Mouse (Mus musculus): Measurements from ENCODE around the gene Nploc4.
"Not testable (repeated sequence)": the region's sequence is repeated elsewhere in the genome, so short reads cannot be mapped to it uniquely, and the experiment has no call there.

The Nploc4 gene

GRCm38 (mm10) chr11:120377337-120377736 is 60.2 kb downstream of the Nploc4 start:
- no peak for DNase-seq

GRCm38 (mm10) chr11:120376302-120377160 is 61.0 kb downstream of the Nploc4 start:
- no peak for DNase-seq

DNA sequence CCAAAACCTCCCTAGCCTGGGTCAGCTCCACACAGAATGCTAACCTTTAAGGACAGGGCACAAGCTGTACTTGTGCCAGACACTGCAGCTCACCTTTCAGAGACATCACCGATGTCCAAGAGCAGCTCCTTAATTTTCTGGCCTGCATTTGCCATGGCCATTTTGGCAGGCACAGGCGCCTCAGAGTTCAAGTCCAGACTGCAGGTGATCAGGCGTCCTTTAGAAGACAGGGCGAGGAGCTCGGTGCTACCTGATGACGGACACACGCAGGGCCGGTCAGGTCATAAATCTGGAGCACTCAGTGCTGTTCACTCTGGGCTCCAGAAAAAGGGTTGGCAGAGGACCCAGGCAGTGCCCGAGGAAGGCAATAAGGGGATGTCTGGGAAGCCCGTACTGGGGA is 62.2 kb downstream of the Nploc4 start:
- no peak for DNase-seq

DNA sequence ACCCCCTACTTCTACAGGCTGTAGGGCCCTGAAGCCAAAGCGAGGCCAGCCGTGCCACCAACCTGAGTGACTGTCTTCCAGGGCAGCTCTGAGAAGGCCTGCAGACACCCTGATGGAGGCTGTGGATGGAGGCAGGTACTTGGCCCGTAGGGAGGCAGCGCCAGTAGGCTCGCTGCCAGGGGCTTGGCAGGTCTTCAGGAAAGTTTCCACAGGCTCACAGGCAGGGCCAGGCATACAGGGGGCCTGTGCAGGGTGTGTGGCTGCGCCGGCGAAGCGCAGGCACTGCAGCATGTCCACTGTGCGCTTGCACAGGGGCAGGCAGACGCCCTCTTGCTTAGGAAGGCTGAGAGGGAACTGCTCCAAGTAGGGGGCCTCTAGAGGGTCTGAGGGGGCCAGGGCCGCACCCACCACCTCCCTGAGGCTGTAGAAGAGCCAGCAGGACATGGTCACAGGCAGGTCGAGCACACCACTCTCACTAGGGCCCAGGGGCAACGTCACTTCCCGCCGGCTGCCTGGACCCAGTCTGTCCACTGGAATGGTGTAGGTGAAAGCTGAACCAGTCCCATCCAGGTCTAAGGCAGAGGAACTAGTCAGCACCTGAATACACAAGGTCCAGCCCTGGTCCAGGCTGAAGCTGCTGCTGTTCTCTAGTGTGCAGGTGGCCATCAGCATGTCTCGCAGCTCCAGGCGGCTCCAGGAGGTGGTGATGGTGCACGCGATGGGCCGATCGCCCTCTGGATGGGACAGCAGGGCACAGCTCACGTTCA is 63.5 kb downstream of the Nploc4 start:
- DNase-seq: no peak

DNA sequence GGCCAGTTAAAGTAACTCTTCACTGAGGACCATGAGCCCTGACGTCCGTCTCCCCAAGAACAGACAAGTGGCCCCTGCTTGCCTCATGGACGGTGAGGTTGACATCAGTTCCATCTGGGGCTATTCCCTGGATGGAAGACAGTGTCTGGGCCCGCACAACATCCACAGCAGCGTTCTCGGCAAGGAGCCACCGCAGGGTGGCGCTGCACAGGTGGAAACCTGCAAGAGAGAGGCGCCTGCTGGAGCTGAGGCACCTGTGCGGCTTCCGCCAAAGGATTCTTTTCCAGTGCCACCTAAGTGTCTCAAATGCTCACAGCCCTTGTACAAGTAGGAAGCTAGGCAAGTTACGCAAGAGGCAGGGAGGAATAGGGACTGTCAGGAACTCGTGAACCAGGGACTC is 64.5 kb downstream of the Nploc4 start:
- no peak for DNase-seq

GRCm38 (mm10) chr11:120369656-120370055 is 67.9 kb downstream of the Nploc4 start:
- DNase-seq: peak; percentile 60

DNA sequence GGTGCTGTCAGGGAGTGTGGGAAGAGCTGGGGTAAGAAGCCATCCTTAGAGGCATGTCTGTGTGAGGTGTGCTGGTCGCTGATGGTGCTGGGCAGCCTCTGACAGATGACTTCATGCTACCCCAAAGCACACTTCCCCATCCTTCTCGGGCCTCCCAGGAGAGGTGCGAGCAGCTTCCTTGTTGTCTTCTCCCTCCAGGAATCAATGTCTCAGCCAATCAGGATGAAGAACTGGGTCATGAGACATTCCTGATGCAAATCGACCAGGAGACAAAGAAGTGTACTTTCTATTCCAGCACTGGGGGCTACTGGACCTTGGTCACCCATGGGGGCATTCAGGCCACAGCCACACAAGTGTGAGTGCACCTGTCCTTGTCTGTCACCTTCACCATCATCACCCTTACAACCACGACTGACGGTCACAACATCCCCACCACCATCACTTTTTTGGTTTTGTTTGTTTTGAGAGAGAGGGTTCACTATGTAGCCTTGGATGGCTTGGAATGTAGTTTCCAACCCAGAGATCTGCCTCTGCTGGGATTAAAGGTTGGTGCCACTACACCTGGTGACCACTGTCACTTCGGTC is 71.0 kb downstream of the Nploc4 start:
- DNase-seq: no peak

GRCm38 (mm10) chr11:120362891-120363290 is 74.6 kb downstream of the Nploc4 start:
- no peak for DNase-seq

- DNase-seq: no peak
Measured at GRCm38 (mm10) chr11:120361295-120361694, 76.2 kb downstream of the Nploc4 start, which contains the start of gene Fscn2. Gene Fscn2, plus strand, starts transcription at chr11:120361534.

- DNase-seq: no peak
Measured at GRCm38 (mm10) chr11:120360755-120361154, 76.8 kb downstream of the Nploc4 start.

DNA sequence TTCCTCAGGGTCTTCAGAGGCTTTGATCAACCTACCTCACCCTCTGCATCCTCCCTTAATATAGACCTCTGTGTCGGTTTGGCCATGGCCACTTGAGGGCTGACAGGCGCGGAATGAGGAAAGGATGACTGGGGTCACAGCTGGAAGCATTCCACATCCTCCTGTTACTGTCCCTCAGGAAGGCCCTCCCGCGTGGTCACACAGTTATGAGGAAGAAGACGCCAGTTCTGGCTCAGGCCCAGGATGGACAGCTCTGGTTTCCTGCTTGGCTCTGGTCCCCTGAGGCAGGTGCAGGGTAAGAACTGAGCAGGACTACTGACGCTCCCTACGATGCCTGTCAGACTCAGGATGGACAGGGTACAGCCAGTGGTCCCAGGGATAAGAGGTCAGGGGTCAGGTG is 77.4 kb downstream of the Nploc4 start:
- DNase-seq: no peak

DNA sequence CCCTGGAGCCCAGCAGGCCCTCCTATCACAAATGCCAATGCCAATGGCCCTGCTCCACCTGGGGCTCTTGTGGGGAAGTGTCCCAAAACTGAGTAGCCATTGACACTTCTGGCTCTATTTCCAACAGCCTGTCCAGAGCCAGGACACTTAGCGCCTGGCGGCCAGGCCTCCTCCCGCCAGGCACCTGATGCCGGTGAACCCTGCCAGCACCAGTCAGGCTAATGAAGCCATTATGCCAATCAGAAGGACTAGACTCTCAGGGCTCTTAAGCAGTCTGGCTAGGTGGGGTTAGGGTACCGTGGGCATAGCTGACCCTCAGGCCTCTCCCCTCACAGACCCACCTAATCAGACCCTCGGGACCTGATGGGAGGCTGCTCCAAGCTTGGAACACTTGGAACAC is 78.1 kb downstream of the Nploc4 start:
- no peak for DNase-seq

DNA sequence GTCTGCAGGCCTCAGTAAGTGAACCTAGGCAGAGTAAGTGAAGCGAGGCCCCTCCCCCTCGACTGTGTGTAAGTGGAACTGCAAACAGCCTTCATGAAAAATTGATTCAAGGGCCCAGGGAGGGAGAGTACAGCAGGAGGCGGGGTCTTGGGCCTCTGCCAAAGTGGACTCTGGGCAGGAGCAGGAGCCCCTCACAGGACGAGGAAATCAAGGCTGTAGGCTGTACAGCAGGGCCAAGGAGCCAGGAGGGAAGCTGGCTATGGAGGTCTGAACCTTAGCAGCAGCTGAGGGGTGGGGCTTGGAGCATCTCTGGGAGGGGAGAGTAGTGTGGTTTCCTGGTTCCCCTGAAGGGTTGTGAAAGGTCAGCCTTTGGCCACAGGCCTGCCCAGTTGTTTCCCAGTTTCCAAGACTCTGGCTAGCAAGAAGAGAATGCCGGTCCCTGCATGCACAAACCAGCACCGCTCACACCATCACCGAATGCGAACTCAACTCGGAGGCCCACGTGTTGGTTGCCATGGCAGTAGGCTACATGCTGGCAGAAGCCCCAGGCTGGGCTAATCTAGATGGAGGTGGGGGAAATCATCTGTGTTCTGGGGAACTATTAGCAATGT is 79.6 kb downstream of the Nploc4 start:
- peak; percentile 92 for DNase-seq

- no peak for DNase-seq
Measured at GRCm38 (mm10) chr11:120356900-120357299, 80.6 kb downstream of the Nploc4 start.

DNA sequence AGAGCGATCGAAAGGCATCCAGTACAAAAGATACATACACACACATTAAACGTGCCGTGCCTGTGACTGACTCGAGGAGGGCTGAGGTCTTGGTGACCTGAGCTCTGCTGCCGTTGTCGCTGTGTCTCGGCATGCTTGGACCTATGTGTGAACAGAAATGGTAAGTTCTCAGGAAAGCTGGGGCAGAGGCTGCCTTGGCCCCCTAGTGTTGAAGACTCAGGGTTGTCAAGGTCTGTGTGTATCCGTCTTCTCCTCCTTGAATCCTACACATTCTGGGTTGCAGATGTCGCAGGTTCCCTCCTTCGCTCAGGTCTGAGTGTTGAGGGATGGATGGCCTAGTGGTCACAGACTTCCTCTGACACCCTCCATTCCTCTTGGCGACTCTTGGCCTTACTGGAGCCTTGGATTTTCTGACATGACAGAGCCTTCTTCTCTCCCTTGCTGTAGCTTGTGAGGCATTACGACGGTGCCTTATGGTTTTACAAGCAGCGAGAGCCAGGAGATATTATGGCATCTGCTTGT is 81.1 kb downstream of the Nploc4 start:
- DNase-seq: no peak

- DNase-seq: no peak
Measured at GRCm38 (mm10) chr11:120355277-120356039, 82.0 kb downstream of the Nploc4 start.

- DNase-seq: peak; percentile 4
Measured at GRCm38 (mm10) chr11:120354304-120355276, 82.9 kb downstream of the Nploc4 start.

GRCm38 (mm10) chr11:120353500-120354303 is 83.8 kb downstream of the Nploc4 start:
- DNase-seq: peak; percentile 70

- no peak for DNase-seq
Measured at GRCm38 (mm10) chr11:120352571-120353290, 84.8 kb downstream of the Nploc4 start.

DNA sequence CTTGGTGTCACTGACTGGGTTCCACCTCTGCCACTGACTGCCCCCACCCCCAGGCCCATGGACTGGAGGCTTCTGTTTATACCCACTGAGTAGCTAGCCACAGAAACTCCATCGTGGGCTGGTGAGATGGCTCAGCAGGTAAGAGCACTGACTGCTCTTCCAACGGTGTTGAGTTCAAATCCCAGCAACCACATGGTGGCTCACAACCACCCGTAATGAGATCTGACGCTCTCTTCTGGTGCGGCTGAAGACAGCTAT is 85.5 kb downstream of the Nploc4 start:
- not testable (repeated sequence) for DNase-seq
